Mouse (Mus musculus): ENCODE results near the gene Trmt6. TPM values are rescaled to one million over a fixed set of nuclear protein-coding genes. Genes with fewer than 3 reads are reported as not detected.

The Trmt6 gene
- polyA plus RNA-seq (2017; shearing (Covaris generic)), result 45.8 TPM

GRCm38 (mm10) chr2:132815608-132816314 is at the start of gene Trmt6, which contains the start of gene Mcm8:
Trmt6 (minus strand) TSS chr2:132816055.
Mcm8 (plus strand) TSS chr2:132816141.

GRCm38 (mm10) chr2:132846407-132847358 is 30.8 kb upstream of the Trmt6 start, which contains the start of gene Crls1:
Crls1 (plus strand) TSS chr2:132846666.

GRCm38 (mm10) chr2:132780978-132781377 is 34.9 kb downstream of the Trmt6 start, which contains the start of gene Chgb:
Chgb (plus strand) TSS chr2:132781278.

Other genes with a start within 250 kb of the Trmt6 start
- gene Gpcpd1, start 228.3 kb downstream of the Trmt6 start, polyA plus RNA-seq (2017; shearing (Covaris generic)), result 82.2 TPM
- 34.8 TPM for gene Shld1, start 129.1 kb downstream of the Trmt6 start, polyA plus RNA-seq (2017; shearing (Covaris generic))
- not detected for gene Chgb, start 34.8 kb downstream of the Trmt6 start, polyA plus RNA-seq (2017; shearing (Covaris generic))
- gene Mcm8, start 86 bp upstream of the Trmt6 start, polyA plus RNA-seq (2017; shearing (Covaris generic)), result 2.2 TPM
- 1.0 TPM for gene Crls1, start 30.6 kb upstream of the Trmt6 start, polyA plus RNA-seq (2017; shearing (Covaris generic))
- 0.22 TPM for gene Lrrn4, start 64.8 kb upstream of the Trmt6 start, polyA plus RNA-seq (2017; shearing (Covaris generic))
- not detected for gene Fermt1, start 129.9 kb upstream of the Trmt6 start, polyA plus RNA-seq (2017; shearing (Covaris generic))